Mouse (Mus musculus) heart, postnatal 0 days (tissue): Measurements from ENCODE around the gene Ghr.

Experiments used
- CTCF ChIP-seq: IDR thresholded peaks from 2 replicates; pipeline ENCODE4 v1.5.1; 2016; ENCODE audit warnings: antibody characterized with exemption, control low read depth, low read depth
- EP300 ChIP-seq: IDR thresholded peaks from 2 replicates; pipeline ENCODE4 v1.6.1; 2016; ENCODE audit warnings: antibody characterized with exemption, low read depth

DNA sequence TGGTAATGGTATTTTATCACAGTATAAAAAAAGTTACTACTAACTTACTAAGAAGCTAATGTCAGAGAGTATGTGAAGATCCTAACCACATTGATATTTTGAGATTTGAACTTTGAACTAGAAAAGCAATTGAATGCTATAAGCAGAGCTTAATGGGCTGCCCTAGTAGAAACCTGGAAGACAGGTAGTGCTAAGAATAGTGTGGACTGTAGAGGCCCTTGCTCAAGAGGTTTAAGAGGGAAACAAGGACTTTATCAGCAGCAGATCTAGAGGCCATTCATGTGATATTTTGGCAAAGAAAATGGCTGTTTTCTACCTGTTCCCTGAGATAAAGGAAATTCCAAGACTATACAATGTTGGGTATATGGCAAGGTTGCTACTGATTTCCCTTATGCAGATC, 297.3 kb downstream of the Ghr start:
- no peak for TF ChIP-seq CTCF
- TF ChIP-seq EP300, result no peak
